Mouse (Mus musculus) embryonic fibroblast, embryonic 13.5 days (primary cell): Measurements from ENCODE around the gene Gm2a.

ENCODE experiments used
- CTCF ChIP-seq: IDR thresholded peaks from 2 replicates; pipeline ENCODE4 v1.5.1; 2011; ENCODE audit warnings: mild to moderate bottlenecking, control low read depth, low read length, moderate library complexity, borderline replicate concordance; ENCODE audit not compliant: insufficient read depth
- POLR2A ChIP-seq: IDR thresholded peaks from 2 replicates; pipeline ENCODE4 v1.6.1; 2011; ENCODE audit warnings: low read depth, mild to moderate bottlenecking, control low read depth, low read length, moderate library complexity

DNA sequence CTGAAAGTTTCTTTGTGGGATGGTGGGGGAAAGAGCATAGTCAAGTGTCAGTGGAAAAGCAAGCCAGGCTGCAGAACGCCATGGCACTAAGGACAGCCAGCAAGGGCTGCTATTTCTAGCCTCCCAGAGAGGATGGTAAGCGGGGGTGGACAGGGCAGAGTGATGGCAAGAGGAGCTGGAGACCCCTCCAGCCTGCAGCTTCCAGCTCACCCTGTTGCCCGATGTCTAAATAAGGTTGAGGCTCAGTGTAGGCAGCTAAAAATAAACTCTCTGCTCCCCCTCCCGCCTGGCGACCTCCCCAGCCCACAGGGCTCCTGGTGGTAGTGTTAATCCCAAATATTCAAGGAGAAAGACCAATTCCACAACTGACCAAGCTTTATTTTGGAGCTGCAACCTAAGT is 12.5 kb upstream of the Gm2a start:
- TF ChIP-seq CTCF (no peak), POLR2A (no peak)
